Mouse (Mus musculus) heart, embryonic 11.5 days (tissue): ENCODE measurements at regions not wholly inside any gene's neighbourhood (a gene's known extent, or its start where the extent isn't known, plus 50 kb on each side); places are given as distances from the start of the nearest gene placed in this dataset.

Experiments
- ATAC-seq: fragments of 200-750 bp; cut with Nextera tagmentation; replicated peaks from 2 replicates; pipeline ENCODE4 v1.8.0; 2017; ENCODE audit warnings: moderate library complexity; ENCODE audit not compliant: insufficient number of reproducible peaks, low FRiP score, low TSS enrichment
- H3K27ac ChIP-seq: fragments of 300-500 bp; sonication (generic); 2 replicates; pipeline ENCODE4 v1.5.1; 2014; ENCODE audit warnings: mild to moderate bottlenecking, low read depth, low read length
- H3K27me3 ChIP-seq: fragments of 300-500 bp; sonication (generic); 2 replicates; pipeline ENCODE4 v1.6.1; 2014; ENCODE audit warnings: mild to moderate bottlenecking, low read length, mixed read lengths; ENCODE audit not compliant: control insufficient read depth, insufficient read depth
- H3K36me3 ChIP-seq: fragments of 300-500 bp; sonication (generic); 2 replicates; pipeline ENCODE4 v1.6.1; 2014; ENCODE audit warnings: mild to moderate bottlenecking, low read length, moderate library complexity, mixed read lengths; ENCODE audit not compliant: control insufficient read depth, insufficient read depth
- H3K4me1 ChIP-seq: fragments of 300-500 bp; sonication (generic); 2 replicates; pipeline ENCODE4 v1.6.1; 2014; ENCODE audit warnings: low read length; ENCODE audit not compliant: control insufficient read depth, insufficient read depth
- H3K4me2 ChIP-seq: fragments of 300-500 bp; sonication (generic); 2 replicates; pipeline ENCODE4 v1.6.1; 2014; ENCODE audit warnings: mild to moderate bottlenecking, moderate library complexity
- H3K4me3 ChIP-seq: fragments of 300-500 bp; sonication (generic); 2 replicates; pipeline ENCODE4 v1.5.1; 2014; ENCODE audit warnings: low read depth, low read length
- H3K9ac ChIP-seq: fragments of 300-500 bp; sonication (generic); 2 replicates; pipeline ENCODE4 v1.6.1; 2014; ENCODE audit warnings: mild to moderate bottlenecking, low read depth, low read length, moderate library complexity
- H3K9me3 ChIP-seq: fragments of 300-500 bp; sonication (generic); replicated peaks from 2 replicates; pipeline ENCODE4 v1.6.1; 2016; ENCODE audit warnings: low read length; ENCODE audit not compliant: control insufficient read depth
- WGBS: fragments of 180-500 bp; shearing (Covaris S2); extraction: QIAGEN DNeasy Blood & Tissue Kit; methylation state at CpG from one replicate; pipeline ENCODE4 v1.1.7; 2014; ENCODE audit not compliant: insufficient replicate concordance; 5-methylcytosine and 5-hydroxymethylcytosine counted together

GRCm38 (mm10) chr1:63909191-63909590 is 140.1 kb upstream of the 4933402D24Rik start:
- Histone ChIP-seq H3K9ac (no peak overlapping the region), H3K27ac (no peak overlapping the region), H3K9me3 (no peaks in the 10 kb centered on the region), H3K4me1 (no peaks in the 10 kb centered on the region), H3K36me3 (no peaks in the 10 kb centered on the region), H3K27me3 (no peaks in the 10 kb centered on the region), H3K4me3 (no peak overlapping the region), H3K4me2 (no peak overlapping the region)
- 93% methylated on average over 2 of the region's 2 CpGs for WGBS
- ATAC-seq, result no peak

- Histone ChIP-seq H3K4me2 (no peak overlapping the region), H3K27ac (no peak overlapping the region), H3K4me1 (no peaks in the 10 kb centered on the region), H3K27me3 (no peaks in the 10 kb centered on the region), H3K4me3 (no peak overlapping the region), H3K9ac (no peak overlapping the region), H3K36me3 (no peaks in the 10 kb centered on the region), H3K9me3 (no peaks in the 10 kb centered on the region)
- WGBS, result 73% methylated on average over 4 of the region's 4 CpGs
- ATAC-seq, result no peak
Observed at GRCm38 (mm10) chr1:63903620-63904019, 134.6 kb upstream of the 4933402D24Rik start.

GRCm38 (mm10) chr1:63903201-63903600 is 134.1 kb upstream of the 4933402D24Rik start:
- no peak overlapping the region for H3K4me2 ChIP-seq
- H3K27ac ChIP-seq, result no peak overlapping the region
- ATAC-seq, result no peak
- H3K27me3 ChIP-seq, result no peaks in the 10 kb centered on the region
- H3K9ac ChIP-seq, result no peak overlapping the region
- WGBS, result 51% methylated on average over 3 of the region's 3 CpGs
- H3K4me3 ChIP-seq, result no peak overlapping the region
- H3K4me1 ChIP-seq, result no peaks in the 10 kb centered on the region
- no peaks in the 10 kb centered on the region for H3K36me3 ChIP-seq
- H3K9me3 ChIP-seq, result no peaks in the 10 kb centered on the region

GRCm38 (mm10) chr1:63902391-63902790 is 133.3 kb upstream of the 4933402D24Rik start:
- no peaks in the 10 kb centered on the region for H3K27me3 ChIP-seq
- H3K27ac ChIP-seq, result no peak overlapping the region
- WGBS, result 63% methylated on average over 1 of the region's 1 CpGs
- no peak overlapping the region for H3K4me2 ChIP-seq
- H3K9me3 ChIP-seq, result no peaks in the 10 kb centered on the region
- H3K9ac ChIP-seq, result no peak overlapping the region
- H3K4me1 ChIP-seq, result no peaks in the 10 kb centered on the region
- ATAC-seq, result no peak
- no peak overlapping the region for H3K4me3 ChIP-seq
- H3K36me3 ChIP-seq, result no peaks in the 10 kb centered on the region

GRCm38 (mm10) chr1:63899631-63900577 is 130.8 kb upstream of the 4933402D24Rik start:
- no peak for ATAC-seq

GRCm38 (mm10) chr1:63898766-63899165 is 129.7 kb upstream of the 4933402D24Rik start:
- WGBS, result 54% methylated on average over 2 of the region's 2 CpGs
- Histone ChIP-seq H3K4me2 (no peak overlapping the region), H3K4me3 (no peak overlapping the region), H3K9ac (no peak overlapping the region), H3K27me3 (no peaks in the 10 kb centered on the region), H3K9me3 (no peaks in the 10 kb centered on the region), H3K36me3 (no peaks in the 10 kb centered on the region), H3K27ac (no peak overlapping the region), H3K4me1 (no peaks in the 10 kb centered on the region)
- no peak for ATAC-seq

More at GRCm38 (mm10) chr1:63899631-63900577, 130.8 kb upstream of the 4933402D24Rik start:
- H3K4me1 ChIP-seq, result no peaks in the 10 kb centered on the region
- no peak overlapping the region for H3K4me2 ChIP-seq
- 69% methylated on average over 10 of the region's 10 CpGs for WGBS
- H3K36me3 ChIP-seq, result no peaks in the 10 kb centered on the region
- no peaks in the 10 kb centered on the region for H3K9me3 ChIP-seq
- H3K9ac ChIP-seq, result no peak overlapping the region
- no peak overlapping the region for H3K27ac ChIP-seq
- H3K27me3 ChIP-seq, result no peaks in the 10 kb centered on the region
- H3K4me3 ChIP-seq, result no peak overlapping the region

- H3K4me1 ChIP-seq, result no peaks in the 10 kb centered on the region
- no peak overlapping the region for H3K9ac ChIP-seq
- no peak overlapping the region for H3K4me3 ChIP-seq
- H3K27me3 ChIP-seq, result no peaks in the 10 kb centered on the region
- WGBS, result 62% methylated on average over 2 of the region's 2 CpGs
- no peaks in the 10 kb centered on the region for H3K9me3 ChIP-seq
- H3K4me2 ChIP-seq, result no peak overlapping the region
- no peaks in the 10 kb centered on the region for H3K36me3 ChIP-seq
- no peak overlapping the region for H3K27ac ChIP-seq
- ATAC-seq, result no peak
Observed at GRCm38 (mm10) chr1:63897556-63897955, 128.5 kb upstream of the 4933402D24Rik start.

GRCm38 (mm10) chr1:63879570-63879969 is 110.5 kb upstream of the 4933402D24Rik start:
- no peak for ATAC-seq
- no peak overlapping the region for H3K27ac ChIP-seq
- H3K9me3 ChIP-seq, result no peaks in the 10 kb centered on the region
- WGBS, result 51% methylated on average over 3 of the region's 3 CpGs
- no peaks in the 10 kb centered on the region for H3K36me3 ChIP-seq
- no peak overlapping the region for H3K4me2 ChIP-seq
- H3K4me3 ChIP-seq, result no peak overlapping the region
- no peak overlapping the region for H3K9ac ChIP-seq
- no peaks in the 10 kb centered on the region for H3K4me1 ChIP-seq
- H3K27me3 ChIP-seq, result no peaks in the 10 kb centered on the region
